Mouse (Mus musculus) bone marrow, adult 2 months (tissue): Measurements from ENCODE around the gene Mtrf1l.
A peak's percentile ranks its signal among the peaks of the same experiment; 100 is the strongest.

Experiments used
- CTCF ChIP-seq: fragments of 200-500 bp; IDR thresholded peaks from 2 replicates; pipeline ENCODE4 v1.5.1; 2011; ENCODE audit warnings: low read length, control low read depth; ENCODE audit not compliant: control insufficient read depth, insufficient read depth
- POLR2A ChIP-seq: fragments of 200-500 bp; IDR thresholded peaks from 2 replicates; pipeline ENCODE4 v1.6.1; 2011; ENCODE audit warnings: low read depth, mild to moderate bottlenecking, control low read depth, low read length, borderline replicate concordance; ENCODE audit not compliant: control insufficient read depth

DNA sequence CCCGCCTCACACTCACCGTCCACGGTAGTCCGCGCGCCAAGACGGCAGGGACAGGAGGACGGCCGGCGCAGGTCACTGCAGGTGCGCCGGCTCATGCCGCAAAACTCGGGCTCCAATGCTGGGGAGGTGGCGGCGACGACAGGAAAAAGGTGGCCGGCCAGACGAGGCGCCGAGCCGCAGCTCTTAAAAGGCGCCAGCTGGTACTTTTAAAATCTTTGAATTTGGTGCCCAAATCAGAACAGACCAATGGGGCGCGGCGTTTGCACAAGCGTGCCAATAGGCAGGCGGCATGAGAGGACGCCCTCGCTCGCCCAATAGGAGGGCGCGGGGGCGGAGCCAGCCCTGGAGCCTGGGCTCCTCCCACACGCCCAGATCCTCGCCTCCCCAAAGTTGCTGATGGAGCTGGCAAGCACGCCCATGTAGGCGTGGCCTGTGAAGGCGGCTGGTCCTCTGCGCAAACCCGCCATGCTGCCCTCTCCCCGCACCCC, 18.4 kb downstream of the Mtrf1l start, which contains the start of gene Fbxo5:
- TF ChIP-seq CTCF (no peak), POLR2A (peak; percentile 82; the same call in 1 of the 2 replicates)
